In genomic region chr3:113169000-113169399, GRCm38 (mm10) we compare ENCODE assay signal across 26 mouse cellular contexts.
A peak's percentile ranks its signal among the peaks of the same experiment; 100 is the strongest.
DNase-seq lines count a peak whose midpoint lies in the region; ATAC-seq and TF ChIP-seq lines count a peak whose summit lies in the region.
"Had no signal": no experiment of that assay in that cellular context is flagged by ENCODE, and none has a peak within 500 bp of the region (broad histone marks: within the 10 kb centered on the region; RNA-seq: fewer than 3 reads in every experiment).

No protein-coding gene starts in this region.

- 63% methylated on average over 3 of the region's 3 CpGs for WGBS in forebrain, embryonic 14.5 days
- WGBS in forebrain, embryonic 11.5 days, result 62% methylated on average over 3 of the region's 3 CpGs
- WGBS in midbrain, postnatal 0 days, result 61% methylated on average over 3 of the region's 3 CpGs
- 62% methylated on average over 3 of the region's 3 CpGs for WGBS in midbrain, embryonic 16.5 days

- no peaks in the 10 kb centered on the region for H3K9me3 ChIP-seq in forebrain, embryonic 14.5 days (replicated peaks; ENCODE audit: control insufficient read depth, low read length)
- no peaks in the 10 kb centered on the region for H3K9me3 ChIP-seq in forebrain, embryonic 11.5 days (ENCODE audit: control insufficient read depth, low read length)
- no peaks in the 10 kb centered on the region for H3K9me3 ChIP-seq in midbrain, postnatal 0 days (ENCODE audit: low read length)
- H3K9me3 ChIP-seq in midbrain, embryonic 16.5 days (replicated peaks; ENCODE audit: control insufficient read depth, low read length, poor library complexity, severe bottlenecking), result no peaks in the 10 kb centered on the region
- H3K9me3 ChIP-seq: embryonic facial prominence, embryonic 13.5 days; hindbrain, embryonic 10.5 days; liver, embryonic 13.5 days; midbrain, embryonic 13.5 days; neural tube, embryonic 13.5 days had no signal

- H3K36me3 ChIP-seq in forebrain, embryonic 14.5 days (ENCODE audit: control insufficient read depth, insufficient read depth, low read length), result no peaks in the 10 kb centered on the region
- H3K36me3 ChIP-seq in forebrain, embryonic 11.5 days (ENCODE audit: control insufficient read depth, insufficient read depth, low read length), result no peaks in the 10 kb centered on the region
- no peaks in the 10 kb centered on the region for H3K36me3 ChIP-seq in midbrain, postnatal 0 days (ENCODE audit: insufficient read depth, low read length)
- no peaks in the 10 kb centered on the region for H3K36me3 ChIP-seq in midbrain, embryonic 16.5 days (ENCODE audit: control insufficient read depth, insufficient read depth, low read length)
- H3K36me3 ChIP-seq: embryonic facial prominence, embryonic 13.5 days; hindbrain, embryonic 10.5 days; liver, embryonic 13.5 days; midbrain, embryonic 13.5 days; neural tube, embryonic 13.5 days had no signal

- TF ChIP-seq CTCF in layer of hippocampus, adult 2 months (conservative IDR thresholded peaks at IDR 0.05), result peak; percentile 58
- TF ChIP-seq CTCF in midbrain, postnatal 0 days (IDR thresholded peaks at IDR 0.05), result peak; percentile 56

- H3K4me3 ChIP-seq in forebrain, embryonic 14.5 days (ENCODE audit: low read depth, low read length), result no peak overlapping the region
- H3K4me3 ChIP-seq in forebrain, embryonic 11.5 days (ENCODE audit: low read depth, low read length), result no peak overlapping the region
- no peak overlapping the region for H3K4me3 ChIP-seq in layer of hippocampus, adult 2 months
- H3K4me3 ChIP-seq in midbrain, postnatal 0 days (ENCODE audit: low read depth, low read length), result no peak overlapping the region
- no peak overlapping the region for H3K4me3 ChIP-seq in midbrain, embryonic 16.5 days (ENCODE audit: low read depth, low read length)
- H3K4me3 ChIP-seq: embryonic facial prominence, embryonic 13.5 days; hindbrain, embryonic 10.5 days; liver, embryonic 13.5 days; midbrain, embryonic 13.5 days; myocyte; neural tube, embryonic 13.5 days had no signal

- no peak for ATAC-seq in forebrain, embryonic 14.5 days
- ATAC-seq in forebrain, embryonic 11.5 days (replicated peaks; ENCODE audit: low FRiP score), result no peak
- no peak for ATAC-seq in midbrain, postnatal 0 days (ENCODE audit: low FRiP score)
- ATAC-seq in midbrain, embryonic 16.5 days, result no peak
- ATAC-seq: intestine, postnatal 0 days; midbrain, embryonic 13.5 days had no signal

- no peak overlapping the region for H3K27ac ChIP-seq in forebrain, embryonic 14.5 days (ENCODE audit: low read depth, low read length)
- H3K27ac ChIP-seq in forebrain, embryonic 11.5 days (ENCODE audit: low read depth, low read length), result no peak overlapping the region
- H3K27ac ChIP-seq in layer of hippocampus, adult 2 months, result no peak overlapping the region
- no peak overlapping the region for H3K27ac ChIP-seq in midbrain, postnatal 0 days (ENCODE audit: low read depth, low read length)
- no peak overlapping the region for H3K27ac ChIP-seq in midbrain, embryonic 16.5 days (ENCODE audit: low read length)
- H3K27ac ChIP-seq: embryonic facial prominence, embryonic 13.5 days; hindbrain, embryonic 10.5 days; liver, embryonic 13.5 days; midbrain, embryonic 13.5 days; neural tube, embryonic 13.5 days had no signal

- H3K4me2 ChIP-seq in forebrain, embryonic 14.5 days (ENCODE audit: low read length), result no peak overlapping the region
- H3K4me2 ChIP-seq in forebrain, embryonic 11.5 days (ENCODE audit: low read depth, low read length, severe bottlenecking), result no peak overlapping the region
- H3K4me2 ChIP-seq in midbrain, postnatal 0 days (ENCODE audit: low read depth, low read length, poor library complexity, severe bottlenecking), result no peak overlapping the region
- no peak overlapping the region for H3K4me2 ChIP-seq in midbrain, embryonic 16.5 days (ENCODE audit: low read length)
- H3K4me2 ChIP-seq: embryonic facial prominence, embryonic 13.5 days; heart, embryonic 11.5 days; liver, embryonic 13.5 days; lung, embryonic 14.5 days; midbrain, embryonic 13.5 days; neural tube, embryonic 13.5 days had no signal

- H3K27me3 ChIP-seq in forebrain, embryonic 14.5 days (replicated peaks; ENCODE audit: control insufficient read depth, insufficient read depth, low read length), result no peaks in the 10 kb centered on the region
- H3K27me3 ChIP-seq in forebrain, embryonic 11.5 days (ENCODE audit: control insufficient read depth, insufficient read depth, low read length), result no peaks in the 10 kb centered on the region
- no peaks in the 10 kb centered on the region for H3K27me3 ChIP-seq in midbrain, postnatal 0 days (ENCODE audit: insufficient read depth, low read length)
- no peaks in the 10 kb centered on the region for H3K27me3 ChIP-seq in midbrain, embryonic 16.5 days (ENCODE audit: control insufficient read depth, insufficient read depth, low read depth, low read length)
- H3K27me3 ChIP-seq: embryonic facial prominence, embryonic 13.5 days; liver, embryonic 13.5 days; midbrain, embryonic 13.5 days; neural tube, embryonic 13.5 days had no signal

- H3K4me1 ChIP-seq in forebrain, embryonic 14.5 days (ENCODE audit: control insufficient read depth, insufficient read depth, low read length), result no peaks in the 10 kb centered on the region
- no peaks in the 10 kb centered on the region for H3K4me1 ChIP-seq in forebrain, embryonic 11.5 days (replicated peaks; ENCODE audit: control insufficient read depth, insufficient read depth, low read length)
- H3K4me1 ChIP-seq in midbrain, postnatal 0 days (ENCODE audit: insufficient read depth, low read length), result no peaks in the 10 kb centered on the region
- H3K4me1 ChIP-seq in midbrain, embryonic 16.5 days (ENCODE audit: control insufficient read depth, insufficient read depth, low read length), result no peaks in the 10 kb centered on the region
- H3K4me1 ChIP-seq: embryonic facial prominence, embryonic 13.5 days; hindbrain, embryonic 10.5 days; liver, embryonic 13.5 days; midbrain, embryonic 13.5 days; neural tube, embryonic 13.5 days had no signal

- peak; percentile 24 for DNase-seq in forebrain, embryonic 14.5 days (ENCODE audit: low spot score)
- no peak for DNase-seq in forebrain, embryonic 11.5 days (ENCODE audit: low spot score)
- no peak for DNase-seq in layer of hippocampus, adult 2 months (ENCODE audit: low spot score in 2 of 2)
- DNase-seq in layer of hippocampus, postnatal 25 days (ENCODE audit: extremely low spot score in 1 of 2, low spot score in 1 of 2), result no peak
- peak; percentile 18 for DNase-seq in midbrain, postnatal 0 days (ENCODE audit: low spot score)
- DNase-seq in testis, postnatal 10 days (ENCODE audit: low spot score), result no peak
- DNase-seq: adrenal gland, postnatal 36 days; cerebellum, adult 11-12 months; cerebellum, postnatal 10 days; gastrocnemius, postnatal 14 days; heart, adult 11 months; kidney, postnatal 36 days; liver, embryonic 13.5 days; lung, embryonic 14.5 days; retina, postnatal 1 day; right cerebral cortex, postnatal 4 days; thymus, adult 2 months; thymus, postnatal 4 days had no signal

- H3K9ac ChIP-seq in forebrain, embryonic 14.5 days (ENCODE audit: low read length), result no peak overlapping the region
- H3K9ac ChIP-seq in forebrain, embryonic 11.5 days (ENCODE audit: low read length), result no peak overlapping the region
- no peak overlapping the region for H3K9ac ChIP-seq in midbrain, postnatal 0 days (replicated peaks; ENCODE audit: low read length, poor library complexity, severe bottlenecking)
- H3K9ac ChIP-seq in midbrain, embryonic 16.5 days (ENCODE audit: low read depth, low read length), result no peak overlapping the region
- H3K9ac ChIP-seq: embryonic facial prominence, embryonic 13.5 days; liver, embryonic 13.5 days; lung, embryonic 14.5 days; midbrain, embryonic 13.5 days; neural tube, embryonic 13.5 days had no signal

Comparison
In these comparisons a context has a peak if more than half of its experiments do, and no peak if none do; other contexts are left out.
1. DNase-seq: peak in forebrain, embryonic 14.5 days (single experiment) and midbrain, postnatal 0 days (single experiment); none in forebrain, embryonic 11.5 days (single experiment), layer of hippocampus, adult 2 months (0 of 2), layer of hippocampus, postnatal 25 days (0 of 2) and testis, postnatal 10 days (single experiment).